Mouse (Mus musculus): ENCODE data around the gene 6030498E09Rik.

DNA sequence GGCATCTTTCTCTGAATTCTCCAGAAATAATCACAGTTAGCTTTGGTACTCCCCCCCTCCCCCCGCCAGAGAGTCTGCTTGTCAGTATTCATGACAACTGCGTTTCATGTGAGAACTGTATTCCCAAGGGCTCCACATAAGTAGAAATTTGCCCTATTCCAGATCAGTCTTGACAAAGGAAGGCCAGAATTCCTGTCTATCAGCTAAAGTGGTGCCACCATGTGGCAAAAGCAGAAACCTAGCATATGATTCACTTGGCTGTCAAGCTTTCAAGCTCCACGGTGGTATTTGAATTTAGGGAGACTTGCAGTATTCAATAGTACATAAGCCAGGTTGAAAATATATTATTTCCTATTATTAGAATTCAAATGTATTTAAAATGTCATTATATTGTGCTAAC lies 585 bp upstream of the 6030498E09Rik start:
- no peak for TF ChIP-seq CTCF (IDR thresholded peaks at IDR 0.05; ENCODE audit: low read depth, low read length)
- no peak for TF ChIP-seq POLR2A (IDR thresholded peaks at IDR 0.05; ENCODE audit: extremely low read depth, insufficient read depth, low read length)
